ENCODE assay signal across 11 mouse cellular contexts in genomic region chr16:24185989-24186388, GRCm38 (mm10).
"Had no signal": no experiment of that assay in that cellular context is flagged by ENCODE, and none has a peak within 500 bp of the region (broad histone marks: within the 10 kb centered on the region; RNA-seq: fewer than 3 reads in every experiment).

No protein-coding gene starts in this region.

- ATAC-seq: lung, postnatal 0 days; midbrain, embryonic 13.5 days had no signal

- DNase-seq: kidney, adult 18-20 months; kidney, postnatal 10 days; kidney, postnatal 4 days; left cerebral cortex, postnatal 4 days; lung, adult 2 months; lung, postnatal 36 days; right cerebral cortex, postnatal 4 days; spleen, adult 18-20 months; thymus, adult 18-20 months had no signal
